Mouse (Mus musculus): Measurements from ENCODE around the gene Vamp8.

DNA sequence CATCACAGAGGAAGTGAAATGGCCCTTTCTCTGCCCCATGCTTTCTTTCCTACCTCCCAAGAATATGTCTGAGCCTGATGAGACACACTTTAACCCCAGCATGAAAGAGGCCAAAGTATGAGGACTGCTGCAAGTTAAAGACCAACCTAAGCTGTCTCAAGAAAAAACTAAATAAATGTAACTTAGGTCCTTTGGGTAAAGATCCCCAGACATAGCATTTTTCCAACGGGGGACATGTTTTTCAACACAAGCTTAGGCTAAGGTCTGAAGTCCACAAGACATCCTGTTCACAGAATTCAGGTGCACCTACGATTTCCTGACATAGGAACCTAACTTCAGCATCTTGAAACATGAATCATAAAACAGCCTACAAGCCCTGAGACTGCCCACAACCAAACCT is 40.3 kb downstream of the Vamp8 start:
- TF ChIP-seq CTCF (conservative IDR thresholded peaks at IDR 0.05; ENCODE audit: low read length) (no peak), POU5F1 (IDR thresholded peaks at IDR 0.05; ENCODE audit: borderline replicate concordance, low read length) (no peak), NANOG (IDR thresholded peaks at IDR 0.05; ENCODE audit: borderline replicate concordance, low read length) (no peak)

Measured in E14TG2a.4 (cell line).